Mouse (Mus musculus) hindbrain, embryonic 13.5 days (tissue): ENCODE measurements around the gene Tex30. TPM values are rescaled to one million over a fixed set of nuclear protein-coding genes. Genes with fewer than 3 reads are reported as not detected.

Experiments
- polyA plus RNA-seq: library from polyadenylated mRNA; unstranded; fragments of >200 nt; fragmentation: Nextera tagmentation; extraction: Ambion mirVana; gene quantifications from 2 replicates; pipeline ENCODE4 v1.2.1, GENCODE M21; 2015

Tex30 gene
- polyA plus RNA-seq, 1 experiment from 2014 or later, result 51.7 TPM

Other genes with a start within 250 kb of the Tex30 start
- gene Tpp2, start 168.8 kb downstream of the Tex30 start, polyA plus RNA-seq, result 66.2 and 66.4 TPM in 2 replicates
- gene Mettl21c, start 82.4 kb downstream of the Tex30 start, polyA plus RNA-seq, result 1.3 and 1.4 TPM in 2 replicates
- 0.06 and 0.09 TPM in 2 replicates for gene Gm8251, start 40.5 kb downstream of the Tex30 start, polyA plus RNA-seq
- gene Kdelc1, start 16.4 kb upstream of the Tex30 start, polyA plus RNA-seq, result 29.2 and 30.1 TPM in 2 replicates
- 31.9 and 32.1 TPM in 2 replicates for gene Bivm, start 16.5 kb upstream of the Tex30 start, polyA plus RNA-seq
- gene Ercc5, start 45.3 kb upstream of the Tex30 start, polyA plus RNA-seq, result 32.5 and 36.7 TPM in 2 replicates
- not detected in 2 replicates for gene Mettl21e, start 116.5 kb upstream of the Tex30 start, polyA plus RNA-seq